Mouse (Mus musculus) right cerebral cortex, adult 2 months (tissue): ENCODE data around the gene Macrod1.
"Not testable (repeated sequence)": the region's sequence is repeated elsewhere in the genome, so short reads cannot be mapped to it uniquely, and the experiment has no call there.

ENCODE experiments used
- DNase-seq, 2 experiments: peaks; one replicate each; pipeline ENCODE4 v3.0.0; 2021 to 2022; ENCODE audit warnings: low spot score in 2 of 2

Gene Macrod1

DNA sequence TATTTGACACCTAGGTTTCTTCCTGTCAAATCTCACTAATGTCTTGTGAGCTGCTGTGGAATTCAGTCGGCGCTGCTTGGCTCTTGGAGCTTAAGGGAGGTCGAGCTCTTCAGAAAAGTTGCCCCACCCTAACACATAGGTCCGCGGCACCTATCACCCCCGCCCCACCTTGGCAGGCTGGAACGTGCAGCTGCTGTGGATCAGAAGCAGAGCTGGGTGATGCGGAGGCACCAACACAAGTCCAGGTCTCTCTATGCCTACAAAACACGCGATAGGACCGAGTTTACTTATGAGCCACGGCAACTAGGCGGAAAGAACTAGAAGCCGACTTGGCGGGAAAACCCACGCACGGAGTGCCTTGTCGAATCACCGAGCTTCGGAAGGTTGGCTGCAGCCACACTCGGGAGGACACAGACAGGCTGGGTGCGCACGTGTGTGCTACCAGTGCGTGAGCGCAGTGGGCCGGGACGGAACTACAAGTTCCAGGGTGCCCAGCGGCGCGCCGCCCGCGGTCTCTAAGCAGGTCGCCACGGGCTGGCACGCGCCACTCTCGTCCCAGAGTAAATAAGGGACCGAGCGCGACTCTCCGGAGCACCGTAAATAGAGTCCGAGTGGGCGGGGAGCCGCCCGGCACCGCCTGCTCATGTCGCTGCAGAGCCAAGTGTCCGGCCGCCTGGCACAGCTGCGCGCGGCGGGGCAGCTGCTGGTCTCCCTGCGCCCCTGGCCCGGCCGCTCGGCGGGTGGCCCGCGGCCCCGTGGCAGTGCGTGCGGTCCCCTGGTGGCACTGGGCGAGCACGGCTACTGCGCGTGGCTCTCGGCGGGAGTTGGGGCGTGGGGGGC lies at the start of gene Macrod1:
Gene Macrod1, plus strand, starts transcription at position 563 of the 840 bp plus-strand sequence.
- peak; percentile 79 to 89 for DNase-seq

DNA sequence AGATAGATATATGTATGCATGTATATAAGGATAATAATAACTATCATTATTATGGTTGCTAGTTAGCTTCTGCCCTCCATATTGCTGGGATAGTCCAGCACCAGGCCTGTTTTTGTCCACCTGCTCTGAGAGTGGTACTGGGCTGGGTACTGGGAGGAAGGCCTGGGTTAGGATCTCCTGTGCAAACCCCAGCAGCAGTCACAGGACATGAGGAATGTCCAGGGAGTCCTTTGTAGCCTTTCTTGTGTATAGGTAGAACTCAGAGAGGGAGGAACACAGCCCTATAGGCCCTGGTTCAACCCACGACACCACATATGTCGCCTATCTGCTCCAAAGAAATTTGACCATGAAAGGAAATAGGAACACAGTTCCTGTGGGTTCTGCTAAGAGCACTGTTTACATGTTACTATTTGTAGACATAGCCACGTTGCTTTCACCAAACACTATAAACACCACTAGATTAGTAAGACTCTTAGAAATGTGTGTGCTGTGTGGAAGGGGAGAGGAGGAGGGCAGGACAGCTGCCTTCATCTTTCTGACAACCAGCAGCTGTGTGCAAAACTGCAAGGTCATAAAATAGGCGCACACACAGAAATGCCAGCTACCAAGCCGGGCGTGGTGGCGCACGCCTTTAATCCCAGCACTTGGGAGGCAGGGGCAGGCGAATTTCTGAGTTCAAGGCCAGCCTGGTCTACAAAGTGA lies 49.6 kb upstream of the Macrod1 start:
- DNase-seq, result no peak

DNA sequence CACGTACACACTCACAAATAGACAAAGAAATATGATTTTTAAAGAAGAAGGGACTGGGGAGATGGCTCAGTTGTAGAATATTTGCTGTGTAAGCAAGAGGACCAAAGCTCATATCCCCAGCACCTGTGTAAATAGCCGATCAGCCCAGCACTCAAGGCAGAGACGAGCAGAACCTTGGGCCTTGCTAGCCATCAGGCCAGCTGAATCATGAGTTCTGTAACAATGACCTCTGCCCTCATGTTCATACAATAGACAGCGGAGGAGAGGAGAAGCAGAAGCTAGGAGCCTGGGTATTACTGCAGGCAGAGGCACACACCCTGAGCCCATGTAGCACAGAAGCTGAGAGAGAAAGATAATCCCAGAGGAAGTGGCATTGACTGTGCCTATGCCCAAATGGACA lies 44.2 kb upstream of the Macrod1 start:
- DNase-seq, result no peak

DNA sequence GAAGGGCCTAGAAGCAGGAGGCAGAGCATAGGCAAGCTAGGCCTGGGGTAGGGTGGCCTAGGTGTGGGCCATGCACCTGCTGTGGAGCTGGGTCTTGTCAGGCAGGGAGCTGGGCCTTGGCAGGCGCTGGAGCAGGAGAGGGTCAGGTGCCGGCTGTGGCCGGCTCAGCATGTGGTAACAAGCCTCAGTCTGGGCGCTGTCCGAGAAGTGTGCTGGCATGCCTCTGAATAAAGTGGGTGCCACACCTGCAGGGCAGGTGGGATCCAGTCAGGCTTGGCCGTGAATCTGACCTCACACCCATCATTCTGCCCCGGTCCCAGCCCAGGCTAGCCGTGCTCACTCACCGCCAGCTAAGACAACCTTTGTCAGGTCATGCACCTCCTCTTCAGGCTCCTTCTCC lies 42.6 kb upstream of the Macrod1 start:
- no peak for DNase-seq

DNA sequence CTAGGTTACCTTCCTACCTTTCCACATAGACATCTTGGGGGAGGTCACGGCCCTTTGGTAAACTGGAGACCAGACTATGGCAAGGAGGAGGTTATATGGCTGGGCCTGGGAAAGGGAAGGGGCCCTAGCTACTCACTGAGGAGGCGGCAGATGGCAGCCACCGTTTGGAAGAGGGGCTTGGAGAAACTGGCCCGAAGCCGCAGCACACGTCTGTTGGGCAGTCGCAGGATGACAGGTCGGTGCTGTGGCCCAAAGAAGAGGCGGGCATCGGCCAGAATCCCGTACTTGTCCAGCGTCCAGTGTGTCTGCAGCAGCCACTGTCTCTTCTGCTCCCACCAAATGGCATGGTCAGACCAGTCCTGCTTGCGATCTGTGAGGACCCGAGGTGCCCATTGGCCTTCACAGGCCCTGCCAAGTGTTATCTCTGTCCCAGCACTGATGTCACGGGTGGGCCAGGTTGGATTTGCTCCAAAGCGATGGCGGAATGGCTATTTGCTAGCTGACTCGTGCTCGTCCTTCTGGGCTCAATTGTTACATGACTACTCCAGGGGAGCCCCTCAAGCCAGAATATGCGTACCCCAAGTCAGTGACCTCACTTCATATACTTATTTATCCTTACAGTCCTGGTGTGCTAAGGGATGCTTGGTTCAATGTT lies 42.0 kb upstream of the Macrod1 start:
- DNase-seq, result no peak

DNA sequence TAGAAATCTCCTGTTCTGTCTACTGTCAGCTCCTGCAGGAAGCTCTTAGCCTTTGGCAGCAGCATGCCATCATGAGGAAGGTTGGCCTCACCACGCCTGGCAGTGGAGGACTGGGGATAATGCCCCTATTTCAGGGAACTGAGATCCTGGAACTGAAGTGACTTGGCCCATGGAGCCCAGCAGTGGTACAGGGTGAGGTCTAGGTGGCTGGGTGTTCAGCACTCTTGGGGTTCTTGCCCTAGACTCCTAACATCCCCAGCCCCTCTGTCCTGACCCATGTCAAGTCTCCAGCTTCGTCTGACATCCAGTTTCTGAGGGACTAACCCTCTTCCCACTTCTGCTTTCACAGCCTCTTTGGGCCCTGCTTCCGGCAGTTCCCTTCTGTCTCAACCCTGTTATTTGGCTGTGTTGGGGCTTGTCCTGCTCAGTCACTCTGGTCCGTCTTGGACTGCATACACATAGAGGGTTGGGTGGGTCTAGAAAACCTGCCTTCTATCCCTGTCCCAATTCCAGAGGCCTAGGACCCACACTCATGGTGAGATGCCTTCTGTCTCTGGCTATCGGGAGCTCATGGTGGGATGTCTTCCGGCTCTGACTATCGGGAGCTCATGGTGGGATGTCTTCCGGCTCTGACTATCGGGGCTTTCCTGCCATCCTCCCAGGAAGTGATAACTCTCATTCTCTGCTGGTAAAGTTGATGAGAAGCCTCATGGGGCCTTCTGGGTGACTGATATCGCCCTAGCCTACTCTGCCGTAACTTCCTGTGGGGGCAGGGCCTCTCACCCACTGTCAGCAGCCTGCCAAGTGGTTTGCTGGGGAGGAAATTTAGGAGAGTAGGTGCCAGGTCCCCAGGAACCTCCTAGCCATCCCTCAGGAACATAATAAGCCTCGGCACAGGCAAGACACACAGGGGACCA lies 38.8 kb upstream of the Macrod1 start:
- DNase-seq, result no peak

DNA sequence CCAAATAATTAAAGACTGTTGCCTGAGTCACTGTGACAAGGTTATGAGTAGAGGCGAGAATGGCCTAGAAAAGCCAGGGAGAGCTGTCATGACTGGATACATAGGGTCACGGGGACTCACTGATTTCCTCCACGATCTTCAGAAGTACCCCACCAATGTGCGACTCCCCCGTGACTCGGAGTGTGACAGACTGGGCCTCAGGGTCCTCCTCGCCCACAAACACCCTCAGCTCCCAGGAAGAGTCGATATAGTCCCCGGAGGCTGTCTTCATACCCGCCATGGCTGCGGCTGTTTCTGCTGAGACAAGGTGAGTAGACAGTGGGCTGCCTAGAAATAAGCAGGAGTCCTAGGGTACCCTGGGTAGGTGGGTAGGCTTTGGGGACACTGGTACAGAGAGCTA lies 38.1 kb upstream of the Macrod1 start:
- no peak for DNase-seq

DNA sequence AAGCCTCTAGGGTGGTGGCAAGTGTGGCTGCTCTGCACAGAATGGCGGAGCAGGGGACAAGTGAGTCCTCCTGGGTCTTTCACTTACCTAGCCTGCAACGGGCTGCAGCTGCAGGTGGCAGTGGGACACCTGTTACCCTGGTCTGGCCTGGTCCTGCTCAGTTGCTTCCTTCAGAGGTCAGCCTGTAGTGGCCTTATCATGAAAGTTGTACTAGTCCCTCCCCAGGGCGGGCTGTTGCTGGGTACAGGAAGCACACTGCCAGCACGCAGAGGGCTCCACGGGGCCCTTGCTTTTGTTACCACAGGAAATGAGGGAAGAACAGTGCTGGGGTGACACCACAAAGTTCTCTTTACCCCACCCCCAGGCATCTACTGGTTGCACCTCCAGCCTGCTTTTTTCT lies 37.4 kb upstream of the Macrod1 start, which contains the start of gene Fermt3:
Gene Fermt3, minus strand, starts transcription at position 279 of the 400 bp plus-strand sequence.
- DNase-seq, result no peak

DNA sequence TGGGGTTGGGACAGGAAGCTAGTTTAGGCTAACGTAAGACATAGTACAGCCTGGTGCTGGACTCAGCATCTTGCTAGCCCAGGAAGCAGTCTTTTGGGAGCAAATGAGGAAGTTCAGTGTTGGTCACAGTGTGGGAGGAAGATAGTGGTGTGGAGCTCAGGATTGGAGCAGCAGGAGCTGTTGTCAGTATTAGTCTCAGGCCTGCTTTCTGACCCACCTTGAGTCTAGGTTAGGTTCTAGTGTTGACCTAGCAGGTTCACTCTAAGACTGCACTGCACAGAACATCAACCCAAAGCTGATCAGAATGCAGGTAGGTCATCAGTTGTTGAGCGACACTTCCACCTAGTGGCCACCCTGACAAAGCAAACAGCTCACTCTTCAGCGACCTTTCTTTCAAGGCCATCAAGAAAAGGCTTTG lies 36.4 kb upstream of the Macrod1 start:
- peak; percentile 39 to 40 for DNase-seq

DNA sequence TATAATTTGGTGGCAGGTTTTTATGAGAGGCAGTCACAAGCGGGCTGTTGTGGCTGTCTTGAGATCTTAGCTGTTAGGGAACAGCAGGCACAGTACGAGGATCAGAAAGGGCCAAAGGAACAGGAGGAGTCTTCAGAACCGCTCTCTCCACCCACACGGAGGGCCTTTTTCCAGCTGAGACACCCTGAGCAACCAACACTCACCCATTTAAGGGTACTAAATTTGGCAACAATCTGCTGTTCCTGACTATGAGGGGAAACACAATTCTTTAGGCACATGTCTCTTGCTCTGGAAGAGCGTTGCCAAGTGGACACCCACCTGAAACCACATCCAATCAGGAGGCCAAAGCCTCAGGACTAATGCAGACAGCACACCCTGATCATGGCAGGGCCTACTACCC lies 27.1 kb upstream of the Macrod1 start:
- DNase-seq, result peak; percentile 68 to 70

DNA sequence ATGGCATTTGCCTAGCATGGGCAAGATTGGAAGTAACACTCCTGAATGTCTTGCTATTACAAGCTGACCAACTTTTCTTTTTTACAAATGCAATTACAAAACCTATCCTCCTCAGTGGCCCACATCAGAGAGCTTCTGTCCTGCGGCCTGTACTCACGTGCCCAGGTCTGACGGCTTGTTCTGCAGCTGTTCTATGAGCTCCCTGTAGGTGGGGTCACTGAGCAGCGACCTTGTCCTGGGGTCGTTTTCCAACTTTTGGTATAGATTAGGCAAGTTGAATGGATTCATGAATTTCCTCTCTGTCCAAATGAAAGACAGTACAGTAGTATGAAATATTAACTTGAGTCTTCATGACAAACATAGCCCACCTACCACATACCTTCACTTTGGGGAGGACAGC lies 22.6 kb upstream of the Macrod1 start:
- no peak for DNase-seq

DNA sequence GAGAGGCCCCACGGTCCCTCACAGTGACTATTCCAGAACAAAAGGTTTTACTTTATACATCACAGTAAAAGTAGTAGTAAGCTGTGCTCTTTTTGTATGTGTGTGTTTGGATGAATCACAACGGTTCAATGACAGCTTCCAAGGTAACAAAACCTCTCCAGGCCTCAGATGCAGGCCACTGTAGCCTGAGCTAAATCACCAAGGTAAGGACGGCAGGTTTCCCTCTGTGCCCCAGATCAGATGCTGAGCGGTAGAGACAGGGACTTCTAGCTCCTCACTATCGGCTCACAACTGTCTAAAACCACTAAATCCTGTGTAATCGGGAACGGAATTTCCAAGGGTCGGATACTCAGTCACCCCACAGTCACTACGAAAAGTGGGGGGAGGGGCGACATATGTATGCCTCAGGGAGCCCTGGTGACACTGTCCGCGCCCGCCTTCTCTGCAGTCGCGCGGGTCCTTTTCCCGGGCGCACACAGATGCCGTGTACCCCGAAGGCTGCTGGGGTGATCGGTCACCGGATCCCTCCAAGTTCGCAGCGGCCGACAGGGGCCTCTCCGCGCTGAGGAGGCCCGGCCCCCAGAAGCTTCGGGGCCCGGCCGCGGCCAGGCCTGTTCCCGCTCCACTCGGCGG lies 17.4 kb upstream of the Macrod1 start:
- DNase-seq, result peak; percentile 54 to 57

DNA sequence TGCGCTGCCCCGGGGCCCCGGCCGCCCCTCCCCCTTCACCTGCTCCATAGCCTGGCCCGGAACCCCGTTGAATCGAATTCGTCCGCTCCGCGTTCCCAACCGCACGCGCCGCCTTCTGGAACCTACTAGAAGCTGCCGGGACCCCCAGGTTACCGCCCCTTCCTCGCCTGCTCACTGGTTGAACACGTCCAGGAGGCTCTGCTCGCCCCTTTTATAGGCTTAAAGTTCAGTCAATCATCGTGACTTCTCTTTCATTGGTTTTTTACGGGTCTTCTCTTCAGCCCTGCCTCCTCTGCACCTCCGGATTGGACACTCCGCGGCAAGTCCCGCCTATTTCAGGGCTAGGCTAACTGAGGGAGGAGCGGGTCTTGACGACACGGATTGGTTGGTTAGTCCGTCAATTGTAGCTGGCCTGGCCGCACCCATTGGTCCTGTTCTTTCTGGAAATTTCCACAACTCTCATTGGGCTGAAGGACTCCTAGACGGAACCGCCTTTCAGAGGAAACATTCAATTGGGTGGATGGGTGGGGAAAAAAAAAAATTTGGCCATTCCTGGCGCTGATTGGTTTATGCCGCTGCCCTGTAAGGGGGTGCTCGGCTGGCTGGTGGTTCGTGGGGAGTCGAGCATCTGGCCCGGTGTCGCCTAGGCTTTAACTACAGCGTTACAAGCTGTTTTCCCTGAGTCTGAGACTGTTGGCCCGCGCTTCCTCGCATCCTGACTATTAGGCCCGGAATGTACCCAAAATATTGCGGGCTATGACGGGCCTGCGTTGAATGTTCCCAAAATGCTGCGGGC lies 16.6 kb upstream of the Macrod1 start, which contains the start of gene Stip1:
Gene Stip1, minus strand, starts transcription at position 127 of the 796 bp plus-strand sequence.
- peak; percentile 99 to 100 for DNase-seq

DNA sequence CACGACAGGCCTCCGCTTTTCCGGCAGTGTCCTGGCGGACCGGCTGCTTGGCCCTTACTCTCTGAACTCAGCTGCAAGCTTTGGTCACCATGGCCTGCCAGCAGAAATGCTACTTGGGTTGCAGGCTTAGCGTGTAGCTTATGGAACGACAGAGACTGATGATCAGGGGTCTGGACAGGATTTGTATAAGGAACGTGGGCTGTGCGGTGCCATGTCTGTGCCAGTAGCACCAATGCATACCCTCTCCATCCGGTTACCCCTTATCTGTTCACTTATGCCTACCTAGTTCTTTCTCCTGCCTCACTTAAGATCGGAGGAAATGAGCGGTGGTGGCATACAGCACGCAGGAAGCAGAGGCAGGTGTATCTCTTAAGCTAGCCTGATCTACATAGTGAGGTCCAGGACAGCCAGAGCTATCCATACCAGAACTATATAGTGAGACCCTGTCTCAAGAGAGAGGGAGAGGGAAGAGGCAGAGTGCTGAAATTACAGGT lies 15.9 kb upstream of the Macrod1 start:
- DNase-seq, result no peak

DNA sequence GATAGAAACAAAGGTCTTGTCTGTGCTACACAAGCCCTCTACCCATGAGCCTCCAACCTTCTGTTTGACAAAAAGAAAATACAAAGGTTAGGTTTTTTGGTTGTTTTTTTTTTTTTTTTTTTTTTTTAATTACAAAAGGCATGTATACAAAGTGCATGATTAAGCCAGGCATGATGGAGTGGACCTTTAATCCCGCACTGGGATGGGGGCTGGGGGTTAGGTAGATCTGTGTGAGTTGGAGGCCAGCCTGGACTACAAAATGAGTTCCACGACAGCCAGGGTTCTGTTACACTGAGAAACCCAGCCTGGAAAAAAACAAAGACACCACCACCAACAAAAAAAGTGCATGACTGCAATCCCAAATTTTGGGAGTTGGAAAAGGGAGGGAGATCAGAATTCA lies 15.4 kb upstream of the Macrod1 start:
- no peak for DNase-seq

DNA sequence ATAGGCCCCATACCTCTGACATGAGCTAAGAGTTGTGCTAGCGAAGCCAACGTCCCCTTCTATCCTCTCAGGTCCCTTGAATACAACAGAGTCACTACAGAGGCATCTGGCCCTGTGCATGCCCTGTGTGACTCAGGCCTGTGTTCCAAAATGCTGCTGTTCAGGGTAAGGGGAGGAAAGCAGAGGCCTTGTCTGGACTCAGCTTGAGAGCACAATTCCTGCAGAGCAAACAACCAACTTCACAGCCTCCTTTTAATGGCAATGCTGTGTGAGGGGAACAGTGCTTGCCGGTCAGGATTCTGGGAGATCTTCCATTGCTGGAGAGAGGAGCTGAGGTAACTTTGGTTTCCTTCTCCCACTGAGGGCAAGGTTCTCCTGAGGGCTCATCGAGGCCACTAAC lies 12.3 kb upstream of the Macrod1 start:
- DNase-seq, result no peak

DNA sequence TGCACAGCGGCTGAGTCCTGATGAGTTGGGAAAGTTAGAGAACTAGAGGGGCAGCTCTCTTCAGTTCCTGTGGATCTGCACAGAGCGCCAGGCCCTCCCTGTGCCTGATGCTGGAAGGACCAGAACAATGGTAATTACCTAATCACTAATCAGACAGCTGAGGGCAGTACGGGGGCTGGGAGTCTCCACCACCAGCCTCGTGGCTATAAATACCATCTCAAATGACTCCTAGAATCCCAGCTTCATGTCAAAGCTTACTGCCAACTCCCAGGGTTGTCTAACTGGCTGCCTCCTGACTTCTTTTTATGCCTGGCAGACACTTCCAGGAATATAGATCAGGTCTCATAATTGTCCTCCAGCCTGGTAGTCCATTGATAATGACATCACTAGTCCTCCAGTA lies 11.9 kb upstream of the Macrod1 start:
- no peak for DNase-seq

DNA sequence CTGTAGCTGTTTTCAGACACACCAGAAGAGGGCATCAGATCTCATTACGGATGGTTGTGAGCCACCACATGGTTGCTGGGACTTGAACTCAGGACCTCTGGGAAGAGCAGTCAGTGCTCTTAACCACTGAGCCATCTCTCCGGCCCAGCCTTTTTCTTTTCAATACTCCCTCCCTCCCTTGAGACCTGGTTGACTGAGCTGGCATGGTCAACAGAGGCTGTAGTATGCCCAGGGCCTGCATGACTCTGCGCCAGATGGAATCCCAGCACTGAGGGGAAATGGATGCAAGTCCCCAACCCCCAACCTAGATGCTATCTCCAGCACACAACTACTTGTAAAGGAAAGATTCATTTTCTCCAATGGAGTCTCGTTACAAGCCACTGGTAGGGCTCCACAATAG lies 3.2 kb upstream of the Macrod1 start:
- DNase-seq, result not testable (repeated sequence)

DNA sequence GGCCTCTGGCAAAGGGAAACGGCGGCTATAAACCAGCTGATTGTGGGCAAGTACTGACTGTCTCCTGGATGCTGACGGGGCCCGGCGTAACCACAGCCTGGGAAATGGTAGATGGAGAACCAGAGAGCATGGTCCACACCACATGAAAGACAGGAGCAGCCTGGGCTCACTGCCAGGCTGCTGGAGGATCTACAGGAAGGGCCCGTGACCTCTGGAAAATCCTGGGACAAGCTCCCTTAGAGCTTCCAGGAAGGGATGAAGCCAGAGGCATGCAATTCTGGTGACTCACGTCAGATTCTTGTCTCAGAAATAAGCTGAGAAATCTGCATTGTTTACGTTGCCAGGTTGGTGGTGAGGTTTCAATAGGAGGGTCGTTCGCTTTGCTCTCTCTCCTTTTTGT lies 1.8 kb upstream of the Macrod1 start:
- DNase-seq, result no peak

DNA sequence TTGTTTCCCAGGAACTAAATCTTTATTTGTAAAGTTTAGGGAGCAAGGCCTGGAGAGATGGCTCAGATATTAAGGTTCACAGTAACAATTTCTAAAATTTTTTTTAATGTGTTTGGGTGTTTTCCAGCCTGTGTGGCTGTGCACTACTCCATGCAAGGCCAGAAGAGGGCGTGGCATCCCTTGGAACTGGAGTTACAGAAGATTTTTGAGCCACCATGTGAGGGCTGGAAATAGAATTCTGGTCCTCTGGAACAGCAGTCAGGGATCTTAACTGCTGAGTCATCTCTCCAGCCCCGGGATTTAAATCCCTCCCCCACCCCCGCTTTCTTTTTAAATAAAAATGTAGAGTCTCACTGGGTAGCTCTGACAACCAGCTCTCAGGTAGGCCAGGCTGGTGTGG lies 1.4 kb upstream of the Macrod1 start:
- no peak for DNase-seq
